Mouse (Mus musculus) left cerebral cortex, adult 8-10 months (tissue): ENCODE data around the gene Mrpl12. TPM values are rescaled to one million over a fixed set of nuclear protein-coding genes. Genes with fewer than 3 reads are reported as not detected.

Source experiments
- DNase-seq, 2 experiments: peaks; one replicate each; pipeline ENCODE4 v3.0.0; 2022; ENCODE audit warnings: low spot score in 2 of 2
- total RNA-seq, 4 experiments: library from RNA; stranded (reverse); gene quantifications; 2 replicates each; pipeline ENCODE4 v1.2.4; 2022

The Mrpl12 gene
- total RNA-seq: 10 to 100 TPM; 63.2 to 67.7 (median 64.4) TPM

- DNase-seq: peak; percentile 83 to 85
Observed at GRCm38 (mm10) chr11:120484265-120484981, at the start of gene Mrpl12. Gene Mrpl12 (plus strand): TSS chr11:120484613.

GRCm38 (mm10) chr11:120437152-120437856 lies 47.1 kb upstream of the Mrpl12 start, which contains the start of gene Nploc4:
Gene Nploc4 (minus strand): TSS chr11:120437708.
- peak; percentile 52 to 78 for DNase-seq

GRCm38 (mm10) chr11:120437857-120438385 lies 46.5 kb upstream of the Mrpl12 start:
- no peak for DNase-seq

GRCm38 (mm10) chr11:120442344-120442743 lies 42.1 kb upstream of the Mrpl12 start, which contains the start of gene Tspan10:
Gene Tspan10 (plus strand): TSS chr11:120442644.
- no peak for DNase-seq

- DNase-seq: no peak
Observed at GRCm38 (mm10) chr11:120442765-120443280, 41.6 kb upstream of the Mrpl12 start.

GRCm38 (mm10) chr11:120444106-120444505 lies 40.3 kb upstream of the Mrpl12 start:
- DNase-seq: no peak

GRCm38 (mm10) chr11:120445475-120445874 lies 38.9 kb upstream of the Mrpl12 start:
- DNase-seq: no peak

GRCm38 (mm10) chr11:120447179-120447578 lies 37.2 kb upstream of the Mrpl12 start:
- DNase-seq: no peak

GRCm38 (mm10) chr11:120452246-120452645 lies 32.2 kb upstream of the Mrpl12 start:
- no peak for DNase-seq

GRCm38 (mm10) chr11:120453306-120453705 lies 31.1 kb upstream of the Mrpl12 start, which contains the start of gene Pde6g:
Gene Pde6g (minus strand): TSS chr11:120453500.
- DNase-seq: no peak

GRCm38 (mm10) chr11:120454965-120455364 lies 29.4 kb upstream of the Mrpl12 start:
- no peak for DNase-seq

GRCm38 (mm10) chr11:120455413-120455812 lies 29.0 kb upstream of the Mrpl12 start:
- DNase-seq: no peak

- DNase-seq: no peak
Observed at GRCm38 (mm10) chr11:120457370-120457769, 27.0 kb upstream of the Mrpl12 start.

GRCm38 (mm10) chr11:120457772-120458751 lies 26.4 kb upstream of the Mrpl12 start, which contains the start of the genes Oxld1 and Ccdc137:
Gene Oxld1 (minus strand): TSS chr11:120458068.
Gene Ccdc137 (plus strand): TSS chr11:120458115.
- DNase-seq: peak; percentile 58 to 64

GRCm38 (mm10) chr11:120458847-120459597 lies 25.4 kb upstream of the Mrpl12 start:
- no peak for DNase-seq

GRCm38 (mm10) chr11:120463536-120463935 lies 20.9 kb upstream of the Mrpl12 start:
- no peak for DNase-seq

- DNase-seq: no peak
Observed at GRCm38 (mm10) chr11:120464365-120464764, 20.0 kb upstream of the Mrpl12 start.

GRCm38 (mm10) chr11:120465521-120465920 lies 18.9 kb upstream of the Mrpl12 start:
- no peak for DNase-seq

- DNase-seq: peak; percentile 81 to 96
Observed at GRCm38 (mm10) chr11:120467051-120467735, 17.2 kb upstream of the Mrpl12 start, which contains the start of gene Arl16. Gene Arl16 (minus strand): TSS chr11:120467607.
